Mouse (Mus musculus) 3T3-L1 (cell line): ENCODE results near the gene Gja10.

Experiments used
- DNase-seq: peaks from one replicate; pipeline ENCODE4 v3.0.0-alpha.2; 2015; ENCODE audit warnings: low read depth, low spot score

The Gja10 gene

GRCm38 (mm10) chr4:32602660-32603059, at the start of gene Gja10:
Gene Gja10 (minus strand): TSS chr4:32602760.
- DNase-seq, result no peak

GRCm38 (mm10) chr4:32651669-32652068, 49.1 kb upstream of the Gja10 start:
- no peak for DNase-seq

GRCm38 (mm10) chr4:32621637-32622036, 19.1 kb upstream of the Gja10 start:
- DNase-seq, result no peak

GRCm38 (mm10) chr4:32615034-32615881, 12.7 kb upstream of the Gja10 start, which contains the start of gene Casp8ap2:
Gene Casp8ap2 (plus strand): TSS chr4:32615451.
- peak; percentile 99 for DNase-seq

GRCm38 (mm10) chr4:32601135-32601534, 1.4 kb downstream of the Gja10 start:
- peak; percentile 69 for DNase-seq

- peak; percentile 25 for DNase-seq
These were observed 14.3 kb downstream of the Gja10 start for GRCm38 (mm10) chr4:32588237-32588636.

GRCm38 (mm10) chr4:32587543-32587942, 15.0 kb downstream of the Gja10 start:
- no peak for DNase-seq

- DNase-seq, result peak; percentile 75
These were observed 16.0 kb downstream of the Gja10 start for GRCm38 (mm10) chr4:32586596-32586995.

- DNase-seq, result no peak
These were observed 18.4 kb downstream of the Gja10 start for GRCm38 (mm10) chr4:32584181-32584580.

- no peak for DNase-seq
These were observed 22.7 kb downstream of the Gja10 start for GRCm38 (mm10) chr4:32579850-32580249.

- DNase-seq, result peak; percentile 72
These were observed 27.4 kb downstream of the Gja10 start for GRCm38 (mm10) chr4:32575165-32575564.

GRCm38 (mm10) chr4:32574604-32575003, 28.0 kb downstream of the Gja10 start:
- peak; percentile 44 for DNase-seq

- DNase-seq, result no peak
These were observed 29.0 kb downstream of the Gja10 start for GRCm38 (mm10) chr4:32573586-32573985.

GRCm38 (mm10) chr4:32572118-32572517, 30.4 kb downstream of the Gja10 start:
- peak; percentile 86 for DNase-seq

- peak; percentile 62 for DNase-seq
These were observed 31.1 kb downstream of the Gja10 start for GRCm38 (mm10) chr4:32571441-32571840.

GRCm38 (mm10) chr4:32570939-32571317, 31.6 kb downstream of the Gja10 start:
- DNase-seq, result no peak

- DNase-seq, result peak; percentile 95
These were observed 32.3 kb downstream of the Gja10 start for GRCm38 (mm10) chr4:32569995-32570938.

GRCm38 (mm10) chr4:32569054-32569453, 33.5 kb downstream of the Gja10 start:
- peak; percentile 83 for DNase-seq

GRCm38 (mm10) chr4:32564918-32565317, 37.6 kb downstream of the Gja10 start:
- DNase-seq, result no peak

- DNase-seq, result no peak
These were observed 38.1 kb downstream of the Gja10 start for GRCm38 (mm10) chr4:32564416-32564815.

- no peak for DNase-seq
These were observed 40.0 kb downstream of the Gja10 start for GRCm38 (mm10) chr4:32562319-32563115.
